Mouse (Mus musculus): ENCODE measurements around the gene Ect2.

DNA sequence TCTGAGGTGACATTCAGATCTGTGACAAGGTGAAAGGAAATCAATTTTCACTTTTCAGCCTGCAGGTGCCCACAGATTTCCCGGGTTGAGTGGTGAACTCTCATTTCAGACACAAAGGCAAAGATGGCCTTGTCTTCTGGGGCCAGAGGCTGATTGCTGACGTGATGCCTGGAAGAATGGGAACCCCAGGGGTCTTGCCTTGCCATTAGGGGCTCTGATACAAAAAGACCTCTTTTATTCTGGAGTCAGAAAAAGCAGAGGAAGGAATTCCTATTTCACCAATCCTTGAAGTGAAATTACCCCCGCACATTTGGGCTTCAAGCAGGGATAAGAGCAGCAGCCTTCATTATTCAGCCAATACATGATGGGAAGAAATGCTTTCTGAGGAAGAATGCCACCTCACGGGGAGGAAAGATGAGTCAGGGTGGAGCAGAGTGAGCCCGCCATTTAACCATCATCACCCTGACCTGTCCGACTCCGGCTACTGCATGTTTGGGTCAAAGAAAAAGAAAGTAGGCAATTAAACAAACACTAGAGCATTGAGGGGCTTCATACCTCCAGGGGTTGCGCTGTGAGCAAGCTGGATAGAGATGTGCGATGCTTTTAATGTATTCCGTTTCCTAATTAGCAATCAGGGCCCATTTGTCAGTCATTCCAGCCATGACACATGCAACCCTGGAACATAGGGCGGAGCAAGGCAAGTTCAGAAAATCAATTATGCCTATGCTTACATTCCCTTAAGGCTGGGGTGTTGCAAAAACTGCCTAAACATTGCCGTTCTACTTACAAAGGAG is 94.0 kb downstream of the Ect2 start:
- TF ChIP-seq POLR2A (IDR thresholded peaks at IDR 0.05; ENCODE audit: control insufficient read depth, extremely low read depth, insufficient read depth, low read length, poor library complexity): no peak
- TF ChIP-seq CTCF (IDR thresholded peaks at IDR 0.05; ENCODE audit: borderline replicate concordance, control insufficient read depth, extremely low read depth, insufficient read depth, low read length, poor library complexity): no peak
